In the genomic region with DNA sequence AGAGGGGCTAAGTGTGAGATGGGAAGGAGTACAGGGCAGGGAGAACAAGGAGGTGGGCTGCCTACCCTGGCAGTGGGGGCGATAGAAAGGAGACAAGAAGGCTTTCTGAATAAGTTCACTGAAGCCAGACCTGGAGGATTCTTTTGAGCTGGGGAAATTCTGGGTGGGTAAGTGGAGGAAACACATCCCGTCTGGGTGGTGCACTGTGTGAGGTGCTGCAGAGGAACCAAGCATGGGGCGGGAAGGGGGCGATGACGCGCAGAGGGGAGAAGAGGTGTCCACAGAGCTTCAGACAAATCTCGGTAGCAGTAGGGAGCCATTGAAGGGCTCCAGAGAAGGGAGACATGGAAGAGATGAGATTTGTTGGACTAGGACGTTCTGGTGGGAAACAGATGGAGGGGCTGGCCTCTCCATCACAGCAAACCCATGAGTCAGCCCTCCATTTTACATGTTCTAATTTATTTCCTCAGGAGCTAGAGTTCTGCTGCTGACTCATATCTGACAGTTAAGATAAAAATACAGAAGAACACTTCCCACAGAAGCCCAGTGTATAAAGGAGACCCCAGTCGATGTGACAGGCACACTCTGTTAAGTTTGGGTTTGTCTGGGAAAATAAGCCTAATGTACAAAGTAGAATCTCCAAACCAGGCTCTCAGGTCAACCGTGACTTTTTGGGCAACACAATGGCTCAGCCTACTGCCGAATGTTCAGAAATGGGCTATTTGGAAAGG, we compare ENCODE assay signal across 16 mouse cellular contexts.
DNase-seq lines count a peak whose midpoint lies in the region; ATAC-seq lines count a peak whose summit lies in the region.
"Had no signal": no experiment of that assay in that cellular context is flagged by ENCODE, and none has a peak within 500 bp of the region (broad histone marks: within the 10 kb centered on the region; RNA-seq: fewer than 3 reads in every experiment).

No protein-coding gene starts in this region.

- H3K4me1 ChIP-seq in heart, embryonic 10.5 days, result peaks cover 9% of the 10 kb centered on the region
- H3K4me1 ChIP-seq: embryonic facial prominence, embryonic 13.5 days; forebrain, embryonic 13.5 days; lung, embryonic 15.5 days had no signal

- WGBS in heart, embryonic 10.5 days, result 79% methylated on average over 11 of the region's 11 CpGs

- H3K9me3 ChIP-seq in heart, embryonic 10.5 days, result no peaks in the 10 kb centered on the region
- H3K9me3 ChIP-seq: embryonic facial prominence, embryonic 13.5 days; forebrain, embryonic 13.5 days; lung, embryonic 15.5 days; megakaryocyte, embryonic 14.5 days had no signal

- H3K36me3 ChIP-seq in heart, embryonic 10.5 days, result no peaks in the 10 kb centered on the region
- H3K36me3 ChIP-seq: embryonic facial prominence, embryonic 13.5 days; lung, embryonic 15.5 days had no signal

- ATAC-seq in inflammation-experienced regulatory T-cells, adult 6 months, result no peak
- ATAC-seq: forebrain, embryonic 13.5 days had no signal

- intact Hi-C loops in left cerebral cortex, postnatal 36 days (cut with DNase I), result no loop called here

- no peak overlapping the region for H3K27ac ChIP-seq in heart, embryonic 10.5 days
- H3K27ac ChIP-seq: embryonic facial prominence, embryonic 13.5 days; forebrain, embryonic 13.5 days; lung, embryonic 15.5 days had no signal

- H3K27me3 ChIP-seq in heart, embryonic 10.5 days (ENCODE audit: insufficient read depth, poor library complexity, severe bottlenecking), result no peaks in the 10 kb centered on the region
- H3K27me3 ChIP-seq: embryonic facial prominence, embryonic 13.5 days; forebrain, embryonic 13.5 days; lung, embryonic 15.5 days; megakaryocyte, embryonic 14.5 days had no signal

- no peak overlapping the region for H3K4me3 ChIP-seq in heart, embryonic 10.5 days
- H3K4me3 ChIP-seq: embryonic facial prominence, embryonic 13.5 days; forebrain, embryonic 13.5 days; lung, embryonic 15.5 days; megakaryocyte, embryonic 14.5 days had no signal

- DNase-seq in heart, adult 11 months, result peak; percentile 83
- DNase-seq in heart, embryonic 10.5 days (ENCODE audit: low spot score), result no peak
- DNase-seq in right cerebral cortex, adult 2 months (ENCODE audit: low spot score in 2 of 2), result peak; percentile 35 to 40
- DNase-seq in right cerebral cortex, postnatal 14 days, result no peak
- peak; percentile 36 to 41 for DNase-seq in left cerebral cortex, postnatal 36 days (ENCODE audit: low spot score in 2 of 2)
- DNase-seq in cerebellum, postnatal 25 days, result no peak
- DNase-seq in spleen, adult 18-20 months, result no peak
- DNase-seq: adrenal gland, adult 2 months; cerebellum, postnatal 14 days; kidney, postnatal 10 days; thymus, adult 18-20 months had no signal

Comparison
In these comparisons a context has a peak if more than half of its experiments do, and no peak if none do; other contexts are left out.
1. DNase-seq: peak in heart, adult 11 months (single experiment), right cerebral cortex, adult 2 months (2 of 2) and left cerebral cortex, postnatal 36 days (2 of 2); none in heart, embryonic 10.5 days (single experiment), right cerebral cortex, postnatal 14 days (single experiment), cerebellum, postnatal 25 days (0 of 2) and spleen, adult 18-20 months (0 of 2).